Mouse (Mus musculus) left cerebral cortex, adult 2 months (tissue): ENCODE data around the gene Ppp1r9b. TPM values are rescaled to one million over a fixed set of nuclear protein-coding genes. Genes with fewer than 3 reads are reported as not detected.

Source experiments
- DNase-seq, 2 experiments: peaks; one replicate each; pipeline ENCODE4 v3.0.0; 2021 to 2022; ENCODE audit warnings: low spot score in 2 of 2, mixed read lengths in 1 of 2; ENCODE audit errors: extremely low spot score in 1 of 2
- H3K27ac ChIP-seq: fragments of 200-600 bp; 2 replicates; pipeline ENCODE4 v1.8.1; 2022
- H3K4me3 ChIP-seq: fragments of 200-600 bp; 2 replicates; pipeline ENCODE4 v1.8.1; 2022
- CTCF ChIP-seq: fragments of 200-600 bp; IDR thresholded peaks from 2 replicates; pipeline ENCODE4 v1.8.1; 2022; ENCODE audit warnings: antibody characterized with exemption, mild to moderate bottlenecking, moderate library complexity
- intact Hi-C: fragments of 180-260 bp; cut with DNase I; formaldehyde crosslinking; loops from one replicate; pipeline ENCODE4 v1.15.1; 2025
- total RNA-seq, 2 experiments: library from RNA; stranded (reverse); gene quantifications; 2 replicates each; pipeline ENCODE4 v1.2.3; 2021

The Ppp1r9b gene
- total RNA-seq, 2 experiments from 2014 or later = 709 to 735 TPM

- TF ChIP-seq CTCF = no peak
- intact Hi-C loops = no loop called here
- DNase-seq = no peak
- Histone ChIP-seq H3K27ac (no peak overlapping the region), H3K4me3 (no peak overlapping the region)
Measured at GRCm38 (mm10) chr11:95026849-95027248, 36.0 kb downstream of the Ppp1r9b start.

- no peak for TF ChIP-seq CTCF
- Histone ChIP-seq H3K4me3 (no peak overlapping the region), H3K27ac (no peak overlapping the region)
- DNase-seq = no peak
- intact Hi-C loops = no loop called here
Measured at GRCm38 (mm10) chr11:95027850-95028470, 37.1 kb downstream of the Ppp1r9b start.

GRCm38 (mm10) chr11:95032945-95033344 is 42.1 kb downstream of the Ppp1r9b start:
- DNase-seq = no peak
- H3K4me3 ChIP-seq = no peak overlapping the region
- no peak for TF ChIP-seq CTCF
- no peak overlapping the region for H3K27ac ChIP-seq
- intact Hi-C loops = no loop called here

- Histone ChIP-seq H3K27ac (no peak overlapping the region), H3K4me3 (no peak overlapping the region)
- no peak for TF ChIP-seq CTCF
- intact Hi-C loops = no loop called here
- no peak for DNase-seq
Measured at GRCm38 (mm10) chr11:95033617-95034016, 42.8 kb downstream of the Ppp1r9b start.

- intact Hi-C loops = no loop called here
- Histone ChIP-seq H3K27ac (no peak overlapping the region), H3K4me3 (no peak overlapping the region)
- DNase-seq = peak; percentile 56 to 59
- no peak for TF ChIP-seq CTCF
Measured at GRCm38 (mm10) chr11:95034902-95035301, 44.1 kb downstream of the Ppp1r9b start.

GRCm38 (mm10) chr11:95036521-95036920 is 45.7 kb downstream of the Ppp1r9b start:
- Histone ChIP-seq H3K27ac (no peak overlapping the region), H3K4me3 (no peak overlapping the region)
- TF ChIP-seq CTCF = no peak
- intact Hi-C loops = no loop called here
- no peak for DNase-seq

GRCm38 (mm10) chr11:95037306-95037705 is 46.5 kb downstream of the Ppp1r9b start:
- no peak overlapping the region for H3K4me3 ChIP-seq
- H3K27ac ChIP-seq = 0 out of 2 replicates have a peak overlapping the region, but pooled peaks have one; percentile 19
- no peak for DNase-seq
- intact Hi-C loops = no loop called here
- no peak for TF ChIP-seq CTCF

- TF ChIP-seq CTCF = no peak
- DNase-seq = no peak
- H3K27ac ChIP-seq = peak overlapping the region; percentile 28; the same call in 1 of the 2 replicates
- H3K4me3 ChIP-seq = no peak overlapping the region
- intact Hi-C loops = no loop called here
Measured at GRCm38 (mm10) chr11:95038156-95038817, 47.5 kb downstream of the Ppp1r9b start.

GRCm38 (mm10) chr11:95038818-95039655 is 48.2 kb downstream of the Ppp1r9b start:
- no peak for TF ChIP-seq CTCF
- intact Hi-C loops = no loop called here
- no peak overlapping the region for H3K4me3 ChIP-seq
- DNase-seq = no peak
- peak overlapping the region; percentile 28; the same call in 1 of the 2 replicates for H3K27ac ChIP-seq

- peak overlapping the region; percentile 91 for H3K27ac ChIP-seq
- no peak for DNase-seq
- peak overlapping the region; percentile 83 for H3K4me3 ChIP-seq
- no peak for TF ChIP-seq CTCF
- intact Hi-C loops = loop anchor here (2.0 to 10.0 kb wide), 4 partner anchors 49 to 215 kb away; partner anchors contain the start of genes Col1a1, Ppp1r9b and Sgca
Measured at GRCm38 (mm10) chr11:95039766-95040165, 48.9 kb downstream of the Ppp1r9b start.

- TF ChIP-seq CTCF = no peak
- peak overlapping the region; percentile 91 for H3K27ac ChIP-seq
- peak overlapping the region; percentile 83 for H3K4me3 ChIP-seq
- intact Hi-C loops = loop anchor here (2.0 to 10.0 kb wide), 4 partner anchors 50 to 214 kb away; partner anchors contain the start of genes Col1a1, Ppp1r9b and Sgca
- peak in 1 of 2 experiments; percentile 42 for DNase-seq
Measured at GRCm38 (mm10) chr11:95040491-95041138, 49.8 kb downstream of the Ppp1r9b start.
